Comparison of ENCODE assay signal across 14 mouse cellular contexts in genomic region chrX:78403346-78403745, GRCm38 (mm10). TPM values are rescaled to one million over a fixed set of nuclear protein-coding genes. Genes with fewer than 3 reads are reported as not detected.
"Had no signal": no experiment of that assay in that cellular context is flagged by ENCODE, and none has a peak within 500 bp of the region (broad histone marks: within the 10 kb centered on the region; RNA-seq: fewer than 3 reads in every experiment).

No protein-coding gene starts in this region.

RNA-seq across cellular contexts. Expression of gene 4930480E11Rik, which starts 33.9 kb away (rescaled TPM):
- total RNA-seq: common myeloid progenitor, adult 5-6 weeks; forebrain, postnatal 0 days; gastrocnemius, adult 18-20 months; gastrocnemius, adult 2 months; gastrocnemius, adult 8-10 months; gastrocnemius, postnatal 10 days; gastrocnemius, postnatal 14 days; gastrocnemius, postnatal 25 days; gastrocnemius, postnatal 36 days; gastrocnemius, postnatal 4 days; granulocyte monocyte progenitor cell, adult 5-6 weeks; heart, adult 18-20 months; heart, adult 2 months; heart, adult 8-10 months had no signal
